Mouse (Mus musculus) liver, adult 2 months (tissue): ENCODE results near the gene Grk5. TPM values are rescaled to one million over a fixed set of nuclear protein-coding genes. Genes with fewer than 3 reads are reported as not detected.

Experiments used
- DNase-seq: peaks from one replicate; pipeline ENCODE4 v3.0.0-alpha.2; 2011; ENCODE audit warnings: low read depth, low spot score; ENCODE audit errors: extremely low read depth
- H3K27ac ChIP-seq: fragments of 200-500 bp; replicated peaks from 2 replicates; pipeline ENCODE4 v1.5.1; 2012; ENCODE audit warnings: low read depth, mild to moderate bottlenecking, control low read depth, inconsistent platforms, low read length; ENCODE audit not compliant: insufficient read depth
- H3K27me3 ChIP-seq: fragments of 200-500 bp; 2 replicates; pipeline ENCODE4 v1.6.1; 2012; ENCODE audit warnings: mild to moderate bottlenecking, moderate library complexity, low read length, inconsistent platforms; ENCODE audit not compliant: control insufficient read depth, insufficient read depth
- H3K36me3 ChIP-seq: fragments of 200-500 bp; 2 replicates; pipeline ENCODE4 v1.6.1; 2012; ENCODE audit warnings: low read length, inconsistent platforms; ENCODE audit not compliant: control insufficient read depth, insufficient read depth
- H3K4me1 ChIP-seq: fragments of 200-500 bp; 2 replicates; pipeline ENCODE4 v1.6.1; 2011; ENCODE audit warnings: low read length; ENCODE audit not compliant: control insufficient read depth, insufficient read depth
- H3K4me3 ChIP-seq: fragments of 200-500 bp; 2 replicates; pipeline ENCODE4 v1.5.1; 2011; ENCODE audit warnings: low read depth, mild to moderate bottlenecking, control low read depth, low read length, moderate library complexity; ENCODE audit not compliant: insufficient read depth
- H3K79me2 ChIP-seq: fragments of 200-500 bp; 2 replicates; pipeline ENCODE4 v1.6.1; 2012; ENCODE audit warnings: inconsistent platforms, mild to moderate bottlenecking, low read length, moderate library complexity; ENCODE audit not compliant: control insufficient read depth, insufficient read depth
- H3K9ac ChIP-seq: fragments of 200-500 bp; 2 replicates; pipeline ENCODE4 v1.6.1; 2012; ENCODE audit warnings: low read depth, mild to moderate bottlenecking, control low read depth, inconsistent platforms, low read length
- CTCF ChIP-seq: fragments of 200-500 bp; IDR thresholded peaks from 2 replicates; pipeline ENCODE4 v1.5.1; 2011; ENCODE audit warnings: low read depth, low read length, control low read depth
- POLR2A ChIP-seq: fragments of 200-500 bp; IDR thresholded peaks from 2 replicates; pipeline ENCODE4 v1.6.1; 2011; ENCODE audit warnings: low read length, control low read depth; ENCODE audit not compliant: insufficient read depth; ENCODE audit errors: extremely low read depth
- WGBS: fragments of 180-500 bp; shearing (Covaris S2); methylation state at CpG from one replicate; pipeline ENCODE4 v1.1.7; 2018; 5-methylcytosine and 5-hydroxymethylcytosine counted together
- polyA plus RNA-seq: library from polyadenylated mRNA; depleted of rRNA; stranded (reverse); fragments of >200 nt; gene quantifications from 2 replicates; pipeline ENCODE4 v1.2.3, GENCODE M21; 2012
- total RNA-seq: library from RNA; depleted of rRNA; stranded (reverse); fragments of >200 nt; gene quantifications from 2 replicates; pipeline ENCODE4 v1.2.3, GENCODE M21; 2014

Grk5 gene
- total and polyA plus RNA-seq, 2 experiments = 0.48 to 2.2 TPM

GRCm38 (mm10) chr19:60889101-60889713, 342 bp upstream of the Grk5 start:
- no peaks in the 10 kb centered on the region for H3K36me3 ChIP-seq
- H3K27ac ChIP-seq = peak overlapping the region; percentile 99
- H3K4me1 ChIP-seq = peaks cover 5% of the 10 kb centered on the region
- DNase-seq = peak; percentile 60
- H3K9ac ChIP-seq = peak overlapping the region; percentile 38; the same call in 1 of the 2 replicates
- peak overlapping the region; percentile 94 for H3K4me3 ChIP-seq
- H3K79me2 ChIP-seq = no peaks in the 10 kb centered on the region; the same call in 1 of the 2 replicates
- whole genome bisulfite sequencing = 5% methylated on average over 17 of the region's 17 CpGs
- TF ChIP-seq CTCF (no peak; the same call in 1 of the 2 replicates), POLR2A (no peak)
- no peaks in the 10 kb centered on the region for H3K27me3 ChIP-seq

DNA sequence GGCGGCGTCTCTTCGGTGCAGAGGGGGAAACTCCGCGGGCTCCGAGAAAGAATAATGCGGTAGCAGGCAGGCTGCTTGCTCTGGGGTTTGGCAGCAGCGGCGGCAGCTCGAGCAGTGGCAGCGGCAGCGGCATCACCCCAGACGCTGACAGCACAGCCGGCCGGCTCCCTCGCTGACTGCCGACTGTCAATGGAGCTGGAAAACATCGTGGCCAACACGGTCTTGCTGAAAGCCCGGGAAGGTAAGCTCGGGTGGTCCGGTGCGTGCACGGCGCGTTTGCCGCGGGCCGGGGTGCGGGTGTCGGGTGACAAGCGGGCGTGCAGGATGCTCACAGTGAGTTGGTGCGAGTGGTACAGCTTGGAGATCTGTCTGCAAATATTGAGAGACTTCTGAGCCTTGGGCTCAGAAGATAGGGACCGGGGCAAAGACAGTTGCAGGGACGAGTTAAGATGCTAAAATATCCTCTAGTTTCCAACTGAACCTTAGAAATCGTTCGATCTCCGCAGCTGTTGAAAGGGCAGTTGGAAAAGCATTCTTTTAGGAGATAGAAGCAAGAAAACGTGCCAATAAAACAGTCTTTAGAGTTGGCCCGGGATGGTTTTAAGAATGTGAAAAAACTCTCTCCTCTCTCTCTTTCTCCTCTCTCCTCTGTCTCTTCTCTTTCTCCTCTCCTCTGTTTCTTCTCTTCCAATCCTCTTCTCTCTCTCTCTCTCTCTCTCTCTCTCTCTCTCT, 1.0 kb downstream of the Grk5 start:
- Histone ChIP-seq H3K4me3 (peak overlapping the region; percentile 94), H3K27me3 (no peaks in the 10 kb centered on the region), H3K4me1 (peaks cover 5% of the 10 kb centered on the region), H3K79me2 (no peaks in the 10 kb centered on the region; the same call in 1 of the 2 replicates), H3K27ac (peak overlapping the region; percentile 8; the same call in 1 of the 2 replicates), H3K9ac (peak overlapping the region; percentile 66), H3K36me3 (no peaks in the 10 kb centered on the region)
- DNase-seq = no peak
- TF ChIP-seq POLR2A (no peak), CTCF (no peak)
- 2% methylated on average over 41 of the region's 41 CpGs for WGBS

DNA sequence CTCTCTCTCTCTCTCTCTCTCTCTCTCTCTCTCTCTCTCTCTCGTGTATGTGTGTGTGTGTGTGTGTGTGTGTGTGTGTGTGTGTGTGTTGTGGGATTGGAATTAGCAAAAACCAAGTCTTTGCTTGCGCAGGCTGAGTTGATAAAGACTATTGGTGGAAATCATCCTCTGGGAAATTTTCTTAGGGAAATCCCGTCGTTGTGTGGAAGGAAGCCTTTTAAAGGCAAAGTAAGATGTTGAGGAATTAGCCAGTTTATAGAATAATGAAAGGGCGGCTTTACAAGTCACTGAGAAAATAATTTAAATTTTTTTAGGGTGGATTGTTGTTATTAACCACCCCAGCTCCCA, 1.5 kb downstream of the Grk5 start:
- Histone ChIP-seq H3K9ac (no peak overlapping the region), H3K4me3 (no peak overlapping the region; the same call in 1 of the 2 replicates)
- WGBS = 24% methylated on average over 4 of the region's 5 CpGs

DNA sequence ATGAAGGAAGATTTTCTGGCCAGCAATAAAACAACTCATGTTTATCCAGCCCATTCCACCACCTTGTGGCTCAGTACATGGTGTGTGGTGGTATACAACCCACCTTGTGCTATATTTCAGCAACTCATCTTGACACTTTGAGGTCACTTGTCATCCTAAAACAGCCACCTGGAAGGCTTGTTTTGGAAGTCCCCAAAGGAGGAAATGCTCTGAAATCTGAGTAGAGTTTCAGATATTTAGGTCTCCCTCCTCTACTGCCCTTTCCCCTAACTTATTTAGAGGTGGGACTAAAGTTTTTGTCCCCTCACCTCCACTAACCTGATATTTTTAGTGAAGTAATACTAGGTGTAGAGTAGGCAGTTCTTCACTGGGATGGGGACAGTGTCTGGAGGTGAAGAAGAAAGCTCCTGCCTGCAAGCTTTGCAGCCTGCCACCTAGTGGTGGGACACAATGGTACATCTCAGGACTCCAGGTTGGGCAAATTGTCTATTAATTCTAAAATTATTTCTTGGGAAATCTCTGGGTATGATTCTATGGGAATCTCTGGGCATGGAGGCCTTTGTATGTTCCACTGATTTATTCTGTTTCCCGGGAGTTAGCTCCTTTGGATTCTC, 2.5 kb downstream of the Grk5 start:
- no peaks in the 10 kb centered on the region for H3K36me3 ChIP-seq
- H3K9ac ChIP-seq = no peak overlapping the region
- no peak overlapping the region for H3K27ac ChIP-seq
- no peaks in the 10 kb centered on the region for H3K27me3 ChIP-seq
- no peaks in the 10 kb centered on the region; the same call in 1 of the 2 replicates for H3K79me2 ChIP-seq
- DNase-seq = peak; percentile 43
- WGBS = 21% methylated on average over 1 of the region's 1 CpGs
- TF ChIP-seq CTCF (peak; percentile 84), POLR2A (no peak)
- no peak overlapping the region for H3K4me3 ChIP-seq
- peaks cover 5% of the 10 kb centered on the region for H3K4me1 ChIP-seq

More for the DNA sequence above, 1.5 kb downstream of the Grk5 start:
- DNase-seq = no peak
- no peak for TF ChIP-seq CTCF
- TF ChIP-seq POLR2A = no peak
- no peak overlapping the region for H3K27ac ChIP-seq
- H3K36me3 ChIP-seq = no peaks in the 10 kb centered on the region
- H3K27me3 ChIP-seq = no peaks in the 10 kb centered on the region
- peaks cover 5% of the 10 kb centered on the region for H3K4me1 ChIP-seq
- H3K79me2 ChIP-seq = no peaks in the 10 kb centered on the region; the same call in 1 of the 2 replicates

DNA sequence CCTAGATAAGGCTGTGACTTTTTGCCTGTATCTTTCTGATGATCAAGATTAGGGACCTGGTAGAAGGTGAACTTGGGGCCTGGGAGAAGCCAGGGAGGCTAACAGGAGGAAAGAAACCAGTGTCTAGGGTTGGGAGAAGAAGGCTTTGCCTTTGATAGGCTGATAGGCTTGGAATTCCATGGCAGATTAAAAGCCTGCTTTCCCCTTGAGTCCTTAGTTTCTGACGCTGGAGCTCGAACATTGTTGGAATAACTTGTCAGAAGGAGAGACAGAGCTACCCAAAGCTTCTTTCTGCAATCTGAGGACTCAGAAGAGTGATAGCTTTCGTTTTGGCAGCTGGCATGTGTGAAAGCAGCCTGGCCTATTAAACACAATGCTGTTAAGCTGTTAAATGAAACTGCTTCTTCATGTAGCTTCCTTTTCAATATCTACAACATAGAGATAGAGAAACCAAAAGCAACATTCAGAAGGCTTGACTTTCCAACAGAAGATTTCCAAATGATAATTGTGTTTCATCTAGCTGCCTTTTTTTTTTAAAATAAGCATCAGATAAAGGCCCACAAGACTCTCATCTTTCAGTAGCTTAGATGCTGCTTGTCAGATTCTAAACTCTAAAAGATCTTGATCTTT, 5.8 kb downstream of the Grk5 start:
- no peaks in the 10 kb centered on the region for H3K36me3 ChIP-seq
- no peaks in the 10 kb centered on the region for H3K27me3 ChIP-seq
- H3K27ac ChIP-seq = peak overlapping the region; percentile 24; the same call in 1 of the 2 replicates
- 49% methylated on average over 3 of the region's 3 CpGs for WGBS
- no peak for DNase-seq
- no peak overlapping the region for H3K9ac ChIP-seq
- H3K4me3 ChIP-seq = no peak overlapping the region
- H3K79me2 ChIP-seq = no peaks in the 10 kb centered on the region; the same call in 1 of the 2 replicates
- TF ChIP-seq POLR2A = no peak
- TF ChIP-seq CTCF = no peak
- H3K4me1 ChIP-seq = peaks cover 2% of the 10 kb centered on the region
